In the genomic region with DNA sequence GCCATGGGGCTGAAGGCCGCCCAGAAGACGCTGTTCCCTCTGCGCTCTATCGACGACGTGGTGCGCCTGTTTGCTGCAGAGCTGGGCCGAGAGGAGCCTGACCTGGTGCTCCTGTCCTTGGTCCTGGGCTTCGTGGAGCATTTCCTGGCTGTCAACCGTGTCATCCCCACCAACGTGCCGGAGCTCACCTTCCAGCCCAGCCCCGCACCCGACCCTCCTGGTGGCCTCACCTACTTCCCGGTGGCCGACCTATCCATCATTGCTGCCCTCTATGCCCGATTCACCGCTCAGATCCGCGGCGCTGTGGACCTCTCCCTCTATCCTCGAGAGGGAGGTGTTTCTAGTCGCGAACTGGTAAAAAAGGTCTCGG, we compare ENCODE assay signal across 8 mouse cellular contexts. TPM values are rescaled to one million over a fixed set of nuclear protein-coding genes. Genes with fewer than 3 reads are reported as not detected.
A peak's percentile ranks its signal among the peaks of the same experiment; 100 is the strongest.
DNase-seq lines count a peak whose midpoint lies in the region; ATAC-seq and TF ChIP-seq lines count a peak whose summit lies in the region.

No protein-coding gene starts in this region.

- peak; percentile 62 to 81 for DNase-seq in adrenal gland, adult (ENCODE audit: inconsistent age in 2 of 2, low spot score in 1 of 2)
- no peak for DNase-seq in adrenal gland, postnatal 25 days
- peak; percentile 45 for DNase-seq in A20 (ENCODE audit: low read depth, low spot score)
- no peak for DNase-seq in embryonic facial prominence, embryonic 11.5 days (ENCODE audit: low spot score)
- DNase-seq in liver, embryonic 14.5 days (ENCODE audit: low read depth in 3 of 3, low spot score in 3 of 3): no peak
- DNase-seq in testis, postnatal 10 days (ENCODE audit: low spot score): peak; percentile 65
- no peak for DNase-seq in T-cell, adult 2 months (ENCODE audit: low spot score)

- H3K36me3 ChIP-seq in embryonic facial prominence, embryonic 11.5 days (replicated peaks; ENCODE audit: control insufficient read depth, insufficient read depth, low read depth, low read length): peaks cover 7% of the 10 kb centered on the region
- H3K36me3 ChIP-seq in hindbrain, embryonic 15.5 days: peaks cover 25% of the 10 kb centered on the region
- H3K36me3 ChIP-seq in liver, embryonic 14.5 days (replicated peaks; ENCODE audit: control insufficient read depth, insufficient read depth, low read depth): peaks cover 6% of the 10 kb centered on the region

- TF ChIP-seq EP300 in liver, embryonic 14.5 days (IDR thresholded peaks at IDR 0.05; ENCODE audit: low read depth): no peak

- WGBS in embryonic facial prominence, embryonic 11.5 days: under 1% methylated on average over 25 of the region's 25 CpGs
- WGBS in hindbrain, embryonic 15.5 days: under 1% methylated on average over 25 of the region's 25 CpGs
- WGBS in liver, embryonic 14.5 days (ENCODE audit: insufficient replicate concordance): under 1% methylated on average over 25 of the region's 25 CpGs

- H3K4me1 ChIP-seq in embryonic facial prominence, embryonic 11.5 days (ENCODE audit: control insufficient read depth, insufficient read depth, low read length): peaks cover 8% of the 10 kb centered on the region
- peaks cover 29% of the 10 kb centered on the region for H3K4me1 ChIP-seq in hindbrain, embryonic 15.5 days (replicated peaks)
- H3K4me1 ChIP-seq in liver, embryonic 14.5 days (replicated peaks; ENCODE audit: control insufficient read depth in 2 of 2, insufficient read depth in 2 of 2, low read length in 1 of 2): peaks cover 18 to 30% of the 10 kb centered on the region in 2 experiments

- H3K4me3 ChIP-seq in embryonic facial prominence, embryonic 11.5 days (ENCODE audit: low read depth, low read length): peak overlapping the region; percentile 84
- H3K4me3 ChIP-seq in hindbrain, embryonic 15.5 days: peak overlapping the region; percentile 84
- H3K4me3 ChIP-seq in liver, embryonic 14.5 days (ENCODE audit: insufficient read depth in 1 of 2, low read depth in 2 of 2, low read length in 2 of 2): peak overlapping the region; percentile 87 to 92

- peak overlapping the region; percentile 90 for H3K4me2 ChIP-seq in embryonic facial prominence, embryonic 11.5 days (ENCODE audit: low read depth, low read length)
- H3K4me2 ChIP-seq in hindbrain, embryonic 15.5 days: peak overlapping the region; percentile 90
- H3K4me2 ChIP-seq in liver, embryonic 14.5 days (ENCODE audit: low read depth): peak overlapping the region; percentile 100

- no peak overlapping the region for H3K27ac ChIP-seq in embryonic facial prominence, embryonic 11.5 days (replicated peaks; ENCODE audit: low read depth, low read length)
- peak overlapping the region; percentile 84 for H3K27ac ChIP-seq in hindbrain, embryonic 15.5 days (replicated peaks)
- peak overlapping the region; percentile 70 for H3K27ac ChIP-seq in liver, embryonic 14.5 days

- no peaks in the 10 kb centered on the region for H3K27me3 ChIP-seq in embryonic facial prominence, embryonic 11.5 days (ENCODE audit: control insufficient read depth, insufficient read depth, low read length)
- H3K27me3 ChIP-seq in hindbrain, embryonic 15.5 days: no peaks in the 10 kb centered on the region
- no peaks in the 10 kb centered on the region for H3K27me3 ChIP-seq in liver, embryonic 14.5 days (ENCODE audit: control insufficient read depth, insufficient read depth, low read length)

- no peaks in the 10 kb centered on the region for H3K9me3 ChIP-seq in embryonic facial prominence, embryonic 11.5 days (replicated peaks; ENCODE audit: control insufficient read depth, low read length)
- no peaks in the 10 kb centered on the region for H3K9me3 ChIP-seq in hindbrain, embryonic 15.5 days
- no peaks in the 10 kb centered on the region for H3K9me3 ChIP-seq in liver, embryonic 14.5 days (ENCODE audit: control insufficient read depth, low read length)

- TF ChIP-seq CTCF in liver, embryonic 14.5 days (IDR thresholded peaks at IDR 0.05; ENCODE audit: low read depth): peak; percentile 35; the same call in 1 of the 2 replicates

- H3K9ac ChIP-seq in embryonic facial prominence, embryonic 11.5 days (replicated peaks; ENCODE audit: low read length): peak overlapping the region; percentile 76
- peak overlapping the region; percentile 92 for H3K9ac ChIP-seq in hindbrain, embryonic 15.5 days
- H3K9ac ChIP-seq in liver, embryonic 14.5 days (replicated peaks): peak overlapping the region; percentile 78

- ATAC-seq in embryonic facial prominence, embryonic 11.5 days (replicated peaks; ENCODE audit: insufficient number of reproducible peaks, low FRiP score, low TSS enrichment, low read depth): peak; percentile 4
- no peak for ATAC-seq in hindbrain, embryonic 15.5 days (ENCODE audit: low FRiP score, low read depth)
- ATAC-seq in liver, embryonic 14.5 days (ENCODE audit: insufficient read depth): peak; percentile 31; the same call in 1 of the 2 replicates

RNA-seq across cellular contexts. Expression of a gene that starts 0.7 kb away (rescaled TPM):
- 60.1 and 69.7 TPM in 2 replicates for total RNA-seq in adrenal gland, postnatal 25 days (2021)
- polyA plus RNA-seq in embryonic facial prominence, embryonic 11.5 days (2014; fragmentation: Nextera tagmentation; extraction: Ambion mirVana): 49.7 and 51.1 TPM in 2 replicates
- polyA plus RNA-seq in hindbrain, embryonic 15.5 days (2015; fragmentation: Nextera tagmentation; extraction: Ambion mirVana): 78.8 and 82.3 TPM in 2 replicates
- 19.9 and 20.4 TPM in 2 replicates for polyA plus RNA-seq in liver, embryonic 14.5 days (2012; rRNA removed)
- 12.5 and 13.5 TPM in 2 replicates for polyA plus RNA-seq in liver, embryonic 14.5 days (2014; fragmentation: Nextera tagmentation; extraction: Ambion mirVana)

RNA-seq across cellular contexts. Expression of a gene that starts 5.5 kb away (rescaled TPM):
- 44.7 and 56.3 TPM in 2 replicates for total RNA-seq in adrenal gland, postnatal 25 days (2021)
- 5.6 and 6.4 TPM in 2 replicates for polyA plus RNA-seq in embryonic facial prominence, embryonic 11.5 days (2014; fragmentation: Nextera tagmentation; extraction: Ambion mirVana)
- 20.1 and 21.8 TPM in 2 replicates for polyA plus RNA-seq in hindbrain, embryonic 15.5 days (2015; fragmentation: Nextera tagmentation; extraction: Ambion mirVana)
- polyA plus RNA-seq in liver, embryonic 14.5 days (2012; rRNA removed): 15.9 and 17.6 TPM in 2 replicates
- 3.0 and 3.7 TPM in 2 replicates for polyA plus RNA-seq in liver, embryonic 14.5 days (2014; fragmentation: Nextera tagmentation; extraction: Ambion mirVana)

RNA-seq across cellular contexts. Expression of a gene that starts 28.0 kb away (rescaled TPM):
- 211 and 245 TPM in 2 replicates for total RNA-seq in adrenal gland, postnatal 25 days (2021)
- polyA plus RNA-seq in embryonic facial prominence, embryonic 11.5 days (2014; fragmentation: Nextera tagmentation; extraction: Ambion mirVana): 157 and 172 TPM in 2 replicates
- polyA plus RNA-seq in hindbrain, embryonic 15.5 days (2015; fragmentation: Nextera tagmentation; extraction: Ambion mirVana): 103 and 117 TPM in 2 replicates
- 57.4 and 60.9 TPM in 2 replicates for polyA plus RNA-seq in liver, embryonic 14.5 days (2012; rRNA removed)
- polyA plus RNA-seq in liver, embryonic 14.5 days (2014; fragmentation: Nextera tagmentation; extraction: Ambion mirVana): 57.9 and 65.0 TPM in 2 replicates

RNA-seq across cellular contexts. Expression of a gene that starts 29.2 kb away (rescaled TPM):
- 22.8 and 34.2 TPM in 2 replicates for total RNA-seq in adrenal gland, postnatal 25 days (2021)
- polyA plus RNA-seq in embryonic facial prominence, embryonic 11.5 days (2014; fragmentation: Nextera tagmentation; extraction: Ambion mirVana): 0.43 and 0.61 TPM in 2 replicates
- polyA plus RNA-seq in hindbrain, embryonic 15.5 days (2015; fragmentation: Nextera tagmentation; extraction: Ambion mirVana): 0.36 and 0.38 TPM in 2 replicates
- 2.0 and 2.1 TPM in 2 replicates for polyA plus RNA-seq in liver, embryonic 14.5 days (2012; rRNA removed)
- polyA plus RNA-seq in liver, embryonic 14.5 days (2014; fragmentation: Nextera tagmentation; extraction: Ambion mirVana): 0.32 and 0.33 TPM in 2 replicates

RNA-seq across cellular contexts. Expression of a gene that starts 48.8 kb away (rescaled TPM):
- 61.6 and 85.9 TPM in 2 replicates for total RNA-seq in adrenal gland, postnatal 25 days (2021)
- polyA plus RNA-seq in embryonic facial prominence, embryonic 11.5 days (2014; fragmentation: Nextera tagmentation; extraction: Ambion mirVana): 1.4 and 2.8 TPM in 2 replicates
- 7.0 and 7.6 TPM in 2 replicates for polyA plus RNA-seq in hindbrain, embryonic 15.5 days (2015; fragmentation: Nextera tagmentation; extraction: Ambion mirVana)
- polyA plus RNA-seq in liver, embryonic 14.5 days (2012; rRNA removed): 1.2 TPM in 2 replicates
- polyA plus RNA-seq in liver, embryonic 14.5 days (2014; fragmentation: Nextera tagmentation; extraction: Ambion mirVana): 1.2 and 1.3 TPM in 2 replicates

Comparison
In these comparisons a context has a peak if more than half of its experiments do, and no peak if none do; other contexts are left out.
1. DNase-seq: peak in adrenal gland, adult (2 of 2), A20 (single experiment) and testis, postnatal 10 days (single experiment); none in adrenal gland, postnatal 25 days (single experiment), embryonic facial prominence, embryonic 11.5 days (single experiment), liver, embryonic 14.5 days (0 of 3) and T-cell, adult 2 months (single experiment).
2. Peak in every context shown above with its lines, with median percentiles within 50 percentile points of each other: H3K4me2 ChIP-seq, H3K4me3 ChIP-seq and H3K9ac ChIP-seq.